Mouse (Mus musculus) ES-Bruce4 (cell line): Measurements from ENCODE around the gene Cd83.

ENCODE experiments used
- CTCF ChIP-seq: IDR thresholded peaks from one replicate; pipeline ENCODE4 v1.8.1; 2011; ENCODE audit warnings: low read depth, low read length
- EP300 ChIP-seq: IDR thresholded peaks from 2 replicates; pipeline ENCODE4 v1.6.1; 2011; ENCODE audit warnings: low read depth, low read length; ENCODE audit not compliant: insufficient read depth
- POLR2A ChIP-seq: IDR thresholded peaks from one replicate; pipeline ENCODE4 v1.8.1; 2011; ENCODE audit warnings: low read length; ENCODE audit not compliant: insufficient read depth

- TF ChIP-seq CTCF (no peak), POLR2A (no peak), EP300 (no peak)
Measured at GRCm38 (mm10) chr13:43777321-43778002, 7.1 kb upstream of the Cd83 start.
